Mouse (Mus musculus): ENCODE measurements around the gene Musk.
A peak's percentile ranks its signal among the peaks of the same experiment; 100 is the strongest.
"Not testable (repeated sequence)": the region's sequence is repeated elsewhere in the genome, so short reads cannot be mapped to it uniquely, and the experiment has no call there.

Gene Musk

GRCm38 (mm10) chr4:58285687-58286086 lies at the start of gene Musk:
Gene Musk, plus strand, starts transcription at chr4:58285960.
- no peak for DNase-seq (ENCODE audit: low spot score in 2 of 2)

GRCm38 (mm10) chr4:58240416-58240815 lies 45.3 kb upstream of the Musk start:
- no peak for DNase-seq (ENCODE audit: low spot score in 2 of 2)

- DNase-seq (ENCODE audit: low spot score in 2 of 2) = no peak
Observed at GRCm38 (mm10) chr4:58245544-58245943, 40.2 kb upstream of the Musk start.

GRCm38 (mm10) chr4:58252381-58252780 lies 33.4 kb upstream of the Musk start:
- DNase-seq (ENCODE audit: low spot score in 2 of 2) = no peak

GRCm38 (mm10) chr4:58253410-58253809 lies 32.4 kb upstream of the Musk start:
- DNase-seq (ENCODE audit: low spot score in 2 of 2) = peak in 1 of 2 experiments; percentile 23

GRCm38 (mm10) chr4:58260767-58261166 lies 25.0 kb upstream of the Musk start:
- not testable (repeated sequence) for DNase-seq (ENCODE audit: low spot score in 2 of 2)

GRCm38 (mm10) chr4:58266294-58266693 lies 19.5 kb upstream of the Musk start:
- DNase-seq (ENCODE audit: low spot score in 2 of 2) = peak; percentile 16 to 19

- no peak for DNase-seq (ENCODE audit: low spot score in 2 of 2)
Observed at GRCm38 (mm10) chr4:58268897-58269542, 16.7 kb upstream of the Musk start.

GRCm38 (mm10) chr4:58269961-58270360 lies 15.8 kb upstream of the Musk start:
- DNase-seq (ENCODE audit: low spot score in 2 of 2) = no peak

- no peak for DNase-seq (ENCODE audit: low spot score in 2 of 2)
Observed at GRCm38 (mm10) chr4:58270956-58271355, 14.8 kb upstream of the Musk start.

- no peak for DNase-seq (ENCODE audit: low spot score in 2 of 2)
Observed at GRCm38 (mm10) chr4:58271504-58272162, 14.1 kb upstream of the Musk start.

GRCm38 (mm10) chr4:58275261-58275895 lies 10.4 kb upstream of the Musk start:
- no peak for DNase-seq (ENCODE audit: low spot score in 2 of 2)

GRCm38 (mm10) chr4:58278368-58278767 lies 7.4 kb upstream of the Musk start:
- no peak for DNase-seq (ENCODE audit: low spot score in 2 of 2)

GRCm38 (mm10) chr4:58280121-58280520 lies 5.6 kb upstream of the Musk start:
- no peak for DNase-seq (ENCODE audit: low spot score in 2 of 2)

- no peak for DNase-seq (ENCODE audit: low spot score in 2 of 2)
Observed at GRCm38 (mm10) chr4:58286368-58287090, 769 bp downstream of the Musk start.

GRCm38 (mm10) chr4:58288753-58289152 lies 3.0 kb downstream of the Musk start:
- DNase-seq (ENCODE audit: low spot score in 2 of 2) = no peak

- no peak for DNase-seq (ENCODE audit: low spot score in 2 of 2)
Observed at GRCm38 (mm10) chr4:58291828-58292227, 6.1 kb downstream of the Musk start.

- no peak for DNase-seq (ENCODE audit: low spot score in 2 of 2)
Observed at GRCm38 (mm10) chr4:58293099-58293498, 7.3 kb downstream of the Musk start.

- DNase-seq (ENCODE audit: low spot score in 2 of 2) = no peak
Observed at GRCm38 (mm10) chr4:58303862-58304261, 18.1 kb downstream of the Musk start.

GRCm38 (mm10) chr4:58304564-58304963 lies 18.8 kb downstream of the Musk start:
- no peak for DNase-seq (ENCODE audit: low spot score in 2 of 2)

GRCm38 (mm10) chr4:58307421-58307820 lies 21.7 kb downstream of the Musk start:
- no peak for DNase-seq (ENCODE audit: low spot score in 2 of 2)

- no peak for DNase-seq (ENCODE audit: low spot score in 2 of 2)
Observed at GRCm38 (mm10) chr4:58313344-58313743, 27.6 kb downstream of the Musk start.

Measured in frontal cortex, postnatal 25 days (tissue).